Mouse (Mus musculus) gastrocnemius, postnatal 14 days (tissue): ENCODE measurements at regions not wholly inside any gene's neighbourhood (a gene's known extent, or its start where the extent isn't known, plus 50 kb on each side); places are given as distances from the start of the nearest gene placed in this dataset.
"Not testable (repeated sequence)": the region's sequence is repeated elsewhere in the genome, so short reads cannot be mapped to it uniquely, and the experiment has no call there.

ENCODE experiments used
- DNase-seq: peaks from one replicate; pipeline ENCODE4 v3.0.0; 2021; ENCODE audit warnings: mixed read lengths
- intact Hi-C: fragments of 180-260 bp; cut with DNase I; formaldehyde crosslinking; loops from one replicate; pipeline ENCODE4 v1.15.1; 2025; ENCODE audit warnings: low total_unique reads

- intact Hi-C loops = no loop called here
- DNase-seq = no peak
Measured at GRCm38 (mm10) chr3:82290373-82290772, 67.5 kb upstream of the Map9 start.

- intact Hi-C loops = no loop called here
- DNase-seq = no peak
Measured at GRCm38 (mm10) chr3:82288996-82289395, 68.8 kb upstream of the Map9 start.

GRCm38 (mm10) chr3:82276977-82277714, 80.7 kb upstream of the Map9 start:
- DNase-seq = no peak
- intact Hi-C loops = no loop called here

- intact Hi-C loops = no loop called here
- no peak for DNase-seq
Measured at GRCm38 (mm10) chr3:82275822-82276203, 82.0 kb upstream of the Map9 start.

GRCm38 (mm10) chr3:82274945-82275821, 82.7 kb upstream of the Map9 start:
- peak; percentile 18 for DNase-seq
- intact Hi-C loops = no loop called here

GRCm38 (mm10) chr3:82274196-82274937, 83.5 kb upstream of the Map9 start:
- intact Hi-C loops = no loop called here
- no peak for DNase-seq

- DNase-seq, intact Hi-C loops: not testable (repeated sequence)
Measured at GRCm38 (mm10) chr3:82273511-82273910, 84.3 kb upstream of the Map9 start.

- intact Hi-C loops = no loop called here
- no peak for DNase-seq
Measured at GRCm38 (mm10) chr3:82271965-82272364, 85.9 kb upstream of the Map9 start.

GRCm38 (mm10) chr3:82265941-82266340, 91.9 kb upstream of the Map9 start:
- intact Hi-C loops = no loop called here
- no peak for DNase-seq

- intact Hi-C loops = no loop called here
- DNase-seq = no peak
Measured at GRCm38 (mm10) chr3:82261976-82262375, 95.9 kb upstream of the Map9 start.

- no peak for DNase-seq
- intact Hi-C loops = no loop called here
Measured at GRCm38 (mm10) chr3:82259986-82260652, 97.7 kb upstream of the Map9 start.

- DNase-seq = peak; percentile 4
- intact Hi-C loops = no loop called here
Measured at GRCm38 (mm10) chr3:82250796-82251261, 105.2 kb upstream of the Gucy1a1 start.

GRCm38 (mm10) chr3:82249968-82250795, 104.6 kb upstream of the Gucy1a1 start:
- DNase-seq = no peak
- intact Hi-C loops = no loop called here

GRCm38 (mm10) chr3:82236377-82237057, 90.9 kb upstream of the Gucy1a1 start:
- DNase-seq = no peak
- intact Hi-C loops = no loop called here

GRCm38 (mm10) chr3:82234306-82234705, 88.7 kb upstream of the Gucy1a1 start:
- intact Hi-C loops = no loop called here
- DNase-seq = no peak

GRCm38 (mm10) chr3:82223379-82223778, 77.8 kb upstream of the Gucy1a1 start:
- intact Hi-C loops = no loop called here

GRCm38 (mm10) chr3:82221924-82222323, 76.3 kb upstream of the Gucy1a1 start:
- DNase-seq = no peak
- intact Hi-C loops = no loop called here

More at GRCm38 (mm10) chr3:82223379-82223778, 77.8 kb upstream of the Gucy1a1 start:
- DNase-seq = no peak
